Mouse (Mus musculus): ENCODE results near the gene Gnao1. TPM values are rescaled to one million over a fixed set of nuclear protein-coding genes. Genes with fewer than 3 reads are reported as not detected.

Gene Gnao1
- total RNA-seq, 1 experiment = 1.1 TPM

- Histone ChIP-seq H3K9ac (ENCODE audit: insufficient read depth, low read depth, low read length, poor library complexity, severe bottlenecking) (no peak overlapping the region), H3K9me3 (ENCODE audit: control insufficient read depth, insufficient read depth, low read depth, low read length) (no peaks in the 10 kb centered on the region), H3K27ac (ENCODE audit: insufficient read depth, low read depth, low read length, poor library complexity, severe bottlenecking) (no peak overlapping the region), H3K36me3 (ENCODE audit: control insufficient read depth, insufficient read depth, low read length, poor library complexity, severe bottlenecking) (no peaks in the 10 kb centered on the region), H3K4me1 (ENCODE audit: control insufficient read depth in 2 of 2, insufficient read depth in 2 of 2, low read length in 2 of 2, poor library complexity in 1 of 2) (no peaks in the 10 kb centered on the region), H3K4me3 (ENCODE audit: insufficient read depth in 1 of 2, low read depth in 1 of 2, low read length in 2 of 2, poor library complexity in 1 of 2, severe bottlenecking in 1 of 2) (no peak overlapping the region)
- no peak for TF ChIP-seq MAFK (IDR thresholded peaks at IDR 0.05; ENCODE audit: insufficient read depth, low read depth, low read length)
- TF ChIP-seq HCFC1 (IDR thresholded peaks at IDR 0.05; ENCODE audit: borderline replicate concordance, insufficient read depth, low read length) = no peak
- TF ChIP-seq CHD2 (IDR thresholded peaks at IDR 0.05; ENCODE audit: low read depth, low read length) = no peak
- TF ChIP-seq ZC3H11A (IDR thresholded peaks at IDR 0.05; ENCODE audit: borderline replicate concordance, low read depth, low read length) = no peak
- no peak for TF ChIP-seq ZNF384 (IDR thresholded peaks at IDR 0.05; ENCODE audit: low read depth, low read length)
- no peak for DNase-seq (ENCODE audit: low read depth, low spot score)
- in situ Hi-C loops (cut with MboI; ENCODE audit: low sequenced_read_pairs in 2 of 2, unreplicated experiment in 2 of 2) = no loop called here
Observed at GRCm38 (mm10) chr8:93931336-93931735, 121.6 kb downstream of the Gnao1 start.

GRCm38 (mm10) chr8:93932873-93933272, 123.1 kb downstream of the Gnao1 start:
- Histone ChIP-seq H3K36me3 (ENCODE audit: control insufficient read depth, insufficient read depth, low read length, poor library complexity, severe bottlenecking) (no peaks in the 10 kb centered on the region), H3K4me3 (ENCODE audit: insufficient read depth in 1 of 2, low read depth in 1 of 2, low read length in 2 of 2, poor library complexity in 1 of 2, severe bottlenecking in 1 of 2) (no peak overlapping the region), H3K9ac (ENCODE audit: insufficient read depth, low read depth, low read length, poor library complexity, severe bottlenecking) (no peak overlapping the region), H3K4me1 (ENCODE audit: control insufficient read depth in 2 of 2, insufficient read depth in 2 of 2, low read length in 2 of 2, poor library complexity in 1 of 2) (no peaks in the 10 kb centered on the region), H3K27ac (ENCODE audit: insufficient read depth, low read depth, low read length, poor library complexity, severe bottlenecking) (no peak overlapping the region), H3K9me3 (ENCODE audit: control insufficient read depth, insufficient read depth, low read depth, low read length) (no peaks in the 10 kb centered on the region)
- TF ChIP-seq ZC3H11A (IDR thresholded peaks at IDR 0.05; ENCODE audit: borderline replicate concordance, low read depth, low read length) (0 out of 2 replicates have a peak, but pooled peaks have one; percentile 31), HCFC1 (IDR thresholded peaks at IDR 0.05; ENCODE audit: borderline replicate concordance, insufficient read depth, low read length) (no peak)
- peak; percentile 40 for DNase-seq (ENCODE audit: low read depth, low spot score)
- in situ Hi-C loops (cut with MboI; ENCODE audit: low sequenced_read_pairs in 2 of 2, unreplicated experiment in 2 of 2) = no loop called here

- H3K9ac ChIP-seq (ENCODE audit: insufficient read depth, low read depth, low read length, poor library complexity, severe bottlenecking) = no peak overlapping the region
- H3K4me1 ChIP-seq (ENCODE audit: control insufficient read depth in 2 of 2, insufficient read depth in 2 of 2, low read length in 2 of 2, poor library complexity in 1 of 2) = no peaks in the 10 kb centered on the region
- TF ChIP-seq ZC3H11A (IDR thresholded peaks at IDR 0.05; ENCODE audit: borderline replicate concordance, low read depth, low read length) (no peak), HCFC1 (IDR thresholded peaks at IDR 0.05; ENCODE audit: borderline replicate concordance, insufficient read depth, low read length) (no peak), CHD2 (IDR thresholded peaks at IDR 0.05; ENCODE audit: low read depth, low read length) (no peak), ZNF384 (IDR thresholded peaks at IDR 0.05; ENCODE audit: low read depth, low read length) (no peak), MAFK (IDR thresholded peaks at IDR 0.05; ENCODE audit: insufficient read depth, low read depth, low read length) (no peak)
- in situ Hi-C loops (cut with MboI; ENCODE audit: low sequenced_read_pairs in 2 of 2, unreplicated experiment in 2 of 2) = no loop called here
- no peak for DNase-seq (ENCODE audit: low read depth, low spot score)
- H3K27ac ChIP-seq (ENCODE audit: insufficient read depth, low read depth, low read length, poor library complexity, severe bottlenecking) = no peak overlapping the region
- H3K36me3 ChIP-seq (ENCODE audit: control insufficient read depth, insufficient read depth, low read length, poor library complexity, severe bottlenecking) = no peaks in the 10 kb centered on the region
- H3K4me3 ChIP-seq (ENCODE audit: insufficient read depth in 1 of 2, low read depth in 1 of 2, low read length in 2 of 2, poor library complexity in 1 of 2, severe bottlenecking in 1 of 2) = no peak overlapping the region
- no peaks in the 10 kb centered on the region for H3K9me3 ChIP-seq (ENCODE audit: control insufficient read depth, insufficient read depth, low read depth, low read length)
Observed at GRCm38 (mm10) chr8:93933288-93933687, 123.5 kb downstream of the Gnao1 start.

- in situ Hi-C loops (cut with MboI; ENCODE audit: low sequenced_read_pairs in 2 of 2, unreplicated experiment in 2 of 2) = no loop called here
- Histone ChIP-seq H3K4me3 (ENCODE audit: insufficient read depth in 1 of 2, low read depth in 1 of 2, low read length in 2 of 2, poor library complexity in 1 of 2, severe bottlenecking in 1 of 2) (no peak overlapping the region), H3K9me3 (ENCODE audit: control insufficient read depth, insufficient read depth, low read depth, low read length) (no peaks in the 10 kb centered on the region), H3K27ac (ENCODE audit: insufficient read depth, low read depth, low read length, poor library complexity, severe bottlenecking) (no peak overlapping the region), H3K4me1 (ENCODE audit: control insufficient read depth in 2 of 2, insufficient read depth in 2 of 2, low read length in 2 of 2, poor library complexity in 1 of 2) (0 out of 4 replicates have a peak, but pooled peaks cover 0 to 3% of the 10 kb centered on the region in 2 experiments), H3K9ac (ENCODE audit: insufficient read depth, low read depth, low read length, poor library complexity, severe bottlenecking) (no peak overlapping the region), H3K36me3 (ENCODE audit: control insufficient read depth, insufficient read depth, low read length, poor library complexity, severe bottlenecking) (no peaks in the 10 kb centered on the region)
- no peak for DNase-seq (ENCODE audit: low read depth, low spot score)
- TF ChIP-seq MAFK (IDR thresholded peaks at IDR 0.05; ENCODE audit: insufficient read depth, low read depth, low read length) = no peak
- TF ChIP-seq HCFC1 (IDR thresholded peaks at IDR 0.05; ENCODE audit: borderline replicate concordance, insufficient read depth, low read length) = no peak
- TF ChIP-seq ZC3H11A (IDR thresholded peaks at IDR 0.05; ENCODE audit: borderline replicate concordance, low read depth, low read length) = no peak
- no peak for TF ChIP-seq CHD2 (IDR thresholded peaks at IDR 0.05; ENCODE audit: low read depth, low read length)
- TF ChIP-seq ZNF384 (IDR thresholded peaks at IDR 0.05; ENCODE audit: low read depth, low read length) = no peak
Observed at GRCm38 (mm10) chr8:93938193-93938592, 128.4 kb downstream of the Gnao1 start.

Data from ES-E14 (cell line).